Mouse (Mus musculus) A20 (cell line): ENCODE measurements at regions not wholly inside any gene's neighbourhood (a gene's known extent, or its start where the extent isn't known, plus 50 kb on each side); places are given as distances from the start of the nearest gene placed in this dataset.
A peak's percentile ranks its signal among the peaks of the same experiment; 100 is the strongest.
"Not testable (repeated sequence)": the region's sequence is repeated elsewhere in the genome, so short reads cannot be mapped to it uniquely, and the experiment has no call there.

Experiments used
- DNase-seq: peaks from one replicate; pipeline ENCODE4 v3.0.0-alpha.2; 2011; ENCODE audit warnings: low read depth, low spot score

DNA sequence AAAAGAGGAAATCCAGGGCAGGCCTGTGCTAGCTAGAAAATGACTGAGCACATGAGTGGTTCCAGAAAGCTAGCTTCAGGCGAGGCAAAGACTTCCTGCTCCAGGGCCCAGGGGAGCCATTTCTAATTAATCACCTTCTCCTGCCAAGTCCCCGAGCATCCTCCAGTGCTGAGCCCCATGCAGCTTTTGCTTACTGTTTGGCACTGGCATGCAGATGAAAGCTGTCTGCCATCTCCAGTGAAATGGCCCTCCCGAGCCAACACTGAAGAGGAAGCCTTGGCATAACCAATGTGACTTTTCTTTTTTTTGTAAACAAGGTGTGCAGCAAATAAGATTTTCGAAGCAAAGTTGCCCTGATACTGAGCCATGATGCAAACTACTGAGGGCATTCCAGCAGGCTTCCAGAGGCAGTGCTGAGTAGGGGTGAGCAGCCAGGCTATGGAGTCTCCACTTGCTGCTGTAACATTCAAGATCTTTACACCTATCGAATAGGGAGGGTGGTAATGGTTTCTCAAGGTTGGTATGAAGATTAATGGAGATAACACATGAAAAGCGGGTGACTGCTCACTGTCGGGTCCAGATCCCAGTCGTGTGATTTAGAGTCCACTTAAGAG, 125.4 kb upstream of the Immp2l start:
- peak; percentile 30 for DNase-seq

GRCm38 (mm10) chr12:40905650-40906338, 118.1 kb upstream of the Immp2l start:
- no peak for DNase-seq

DNA sequence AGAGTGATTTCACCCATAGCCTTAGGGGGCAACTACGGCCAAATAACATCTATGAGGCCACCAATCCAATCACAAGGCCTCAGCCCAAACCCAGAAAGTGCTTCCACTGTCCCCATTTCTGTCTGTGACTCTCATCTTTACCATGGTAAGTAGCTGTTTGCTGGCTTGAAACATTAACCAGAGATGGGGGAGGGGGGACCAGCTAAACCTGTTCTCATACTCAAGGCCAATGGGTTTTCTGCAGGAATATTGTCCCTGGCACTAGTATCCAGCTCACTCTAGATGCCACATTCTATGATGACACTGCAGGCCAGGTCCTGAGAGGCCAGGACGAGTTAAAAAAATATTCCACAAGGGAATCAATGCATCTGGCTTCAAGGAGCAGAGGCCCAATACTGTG, 117.1 kb upstream of the Immp2l start:
- DNase-seq: no peak

DNA sequence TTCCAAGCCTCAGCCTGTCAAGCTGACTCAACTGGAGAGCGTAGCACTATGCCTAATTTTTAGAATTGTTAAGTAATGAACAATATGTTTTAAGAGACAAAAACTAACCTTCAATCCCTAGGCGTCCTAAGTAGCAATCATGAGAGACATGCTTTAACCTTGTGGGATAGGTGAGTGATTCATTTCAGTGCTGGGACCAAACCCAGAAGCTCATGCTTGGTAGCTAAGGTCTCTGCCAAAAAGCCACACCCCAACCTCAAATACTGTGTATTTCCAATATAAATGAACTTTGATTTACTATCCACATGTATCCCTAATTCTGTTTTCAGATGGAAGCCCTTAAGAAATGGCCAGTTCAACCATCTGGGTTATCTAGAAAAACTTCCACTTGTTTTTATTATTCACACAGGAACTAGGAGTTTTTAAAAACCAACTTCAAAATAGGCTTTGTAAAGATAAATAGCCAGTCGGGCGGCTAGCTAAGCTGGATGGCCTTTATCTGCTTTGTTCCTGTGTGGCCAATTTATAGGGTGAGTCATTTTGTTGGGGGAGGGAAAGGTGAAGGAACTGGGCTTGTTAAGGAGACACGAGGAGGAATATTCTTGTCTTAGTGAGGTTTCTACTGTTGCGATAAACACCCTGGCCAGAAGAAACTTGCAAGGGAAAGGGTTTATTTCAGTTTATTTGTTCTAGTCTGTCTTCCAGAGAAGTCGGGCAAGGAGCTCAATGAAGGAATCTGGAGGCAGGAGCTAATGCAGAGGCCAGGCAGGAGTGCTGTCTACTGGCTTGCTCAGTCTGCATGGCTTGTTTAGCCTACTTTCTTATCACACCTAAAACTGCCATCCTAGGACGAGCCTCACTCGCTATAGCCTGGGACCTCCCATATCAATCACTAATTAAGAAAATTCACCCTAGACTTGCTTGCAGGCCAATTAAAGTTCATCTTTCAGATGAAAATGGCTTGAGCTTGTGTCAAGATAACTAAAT, 114.8 kb upstream of the Immp2l start:
- no peak for DNase-seq

- peak; percentile 4 for DNase-seq
Measured at GRCm38 (mm10) chr12:40917486-40917885, 106.4 kb upstream of the Immp2l start.

DNA sequence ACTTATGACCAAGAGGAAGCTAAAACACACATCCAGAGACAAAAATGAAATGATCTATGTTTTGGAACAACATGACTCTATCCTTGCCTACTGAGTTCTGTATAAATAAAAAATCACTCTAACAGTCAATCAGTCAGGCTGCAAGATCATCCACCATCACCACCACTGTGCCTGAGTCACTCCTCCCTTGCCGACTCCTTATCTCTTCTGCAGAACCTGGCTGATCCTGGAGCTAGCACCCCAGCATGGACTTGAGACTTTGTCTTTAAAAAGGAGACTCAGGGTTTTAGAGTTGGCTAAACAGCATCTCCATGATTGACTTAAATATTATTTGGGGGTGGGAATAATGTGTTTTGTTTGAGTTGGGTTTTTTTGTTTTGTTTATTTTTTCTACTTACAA, 101.9 kb upstream of the Immp2l start:
- DNase-seq: no peak

DNA sequence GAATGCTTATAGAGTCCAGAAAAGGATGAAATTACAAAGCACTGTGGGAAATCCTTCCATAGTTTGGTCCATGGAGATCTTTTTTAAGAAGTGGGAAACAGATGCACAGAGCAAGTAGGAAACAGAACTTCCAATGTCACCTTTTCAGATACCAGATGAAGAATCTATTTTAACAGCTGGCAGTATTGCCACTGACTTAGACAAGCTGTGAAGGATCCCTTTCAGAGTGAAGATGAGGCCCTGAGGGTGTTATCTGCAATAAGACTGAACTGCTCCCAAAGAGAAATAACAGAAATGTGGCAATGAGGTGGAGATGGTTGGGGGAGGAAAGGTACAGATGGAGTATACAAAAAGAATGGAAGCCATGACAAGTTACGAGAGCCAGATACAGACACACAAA, 97.2 kb upstream of the Immp2l start:
- no peak for DNase-seq

DNA sequence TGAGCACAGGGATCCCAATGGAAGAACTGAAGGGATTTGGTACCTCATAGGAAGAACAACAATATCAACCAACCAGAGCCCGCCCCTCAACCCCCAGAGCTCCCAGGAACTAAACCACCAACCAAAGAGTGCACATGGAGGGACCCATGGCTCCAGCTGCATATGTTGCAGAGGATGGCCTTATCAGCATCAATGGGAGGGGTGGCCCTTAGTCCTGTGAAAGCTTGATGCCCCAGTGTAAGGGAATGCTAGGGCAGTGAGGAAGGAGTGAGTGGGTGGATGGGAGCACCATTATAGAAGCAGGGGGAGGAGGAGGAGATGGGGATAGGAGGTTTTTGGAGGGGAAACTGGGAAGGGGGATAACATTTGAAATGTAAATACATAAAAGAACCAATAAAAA, 94.5 kb upstream of the Immp2l start:
- DNase-seq: not testable (repeated sequence)

DNA sequence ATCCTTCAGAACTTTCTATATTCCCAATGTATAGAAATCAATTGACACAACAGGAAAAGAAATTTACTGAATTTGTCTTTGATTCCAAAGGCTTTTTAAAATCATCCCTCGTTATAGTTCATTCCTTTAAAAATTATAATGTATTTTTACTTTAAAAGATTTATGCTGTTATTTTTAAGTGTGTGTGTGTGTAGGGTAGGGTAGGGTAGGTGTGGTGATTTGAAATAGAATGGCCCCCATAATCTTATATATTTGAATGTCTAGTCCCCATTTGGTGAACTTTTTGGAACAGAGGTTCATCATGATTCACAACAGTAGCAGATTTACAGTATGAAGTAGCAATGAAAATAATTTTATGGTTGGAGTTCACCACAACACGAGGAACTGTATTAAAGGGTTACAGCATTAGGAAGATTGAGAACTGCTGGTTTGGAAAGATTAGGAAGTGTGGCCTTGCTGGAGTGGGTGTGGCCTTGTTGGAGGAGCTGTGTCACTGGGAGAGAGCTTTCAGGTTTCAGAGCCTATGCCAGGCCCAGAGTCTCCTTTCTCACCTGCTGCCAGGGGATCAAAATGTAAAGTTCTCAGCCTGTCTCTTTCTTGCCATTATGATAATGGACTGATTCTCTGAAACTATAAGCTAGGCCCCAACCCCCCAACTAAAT, 88.7 kb upstream of the Immp2l start:
- DNase-seq: no peak

- no peak for DNase-seq
Measured at GRCm38 (mm10) chr12:40937037-40937436, 86.9 kb upstream of the Immp2l start.

- no peak for DNase-seq
Measured at GRCm38 (mm10) chr12:40946888-40947287, 77.0 kb upstream of the Immp2l start.

DNA sequence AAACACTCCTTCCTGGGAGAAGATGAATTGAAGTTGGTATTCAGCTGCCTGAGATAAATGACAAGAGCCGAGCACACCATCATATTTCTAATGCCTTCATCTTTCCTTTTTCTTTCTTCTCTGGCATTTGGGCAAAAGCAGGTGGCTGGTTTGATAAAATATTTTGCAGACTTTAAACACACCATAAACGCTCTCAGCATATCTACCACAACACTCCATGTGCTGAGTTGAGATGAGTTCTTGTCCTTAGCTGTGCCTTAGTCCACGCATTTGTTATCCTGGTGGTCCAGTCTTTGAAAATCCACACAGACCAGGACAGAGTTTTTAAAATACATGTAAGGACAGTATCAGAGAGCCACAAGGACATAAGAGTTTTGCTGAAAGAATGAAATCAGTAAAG, 74.3 kb upstream of the Immp2l start:
- no peak for DNase-seq

- no peak for DNase-seq
Measured at GRCm38 (mm10) chr12:40958536-40958935, 65.4 kb upstream of the Immp2l start.

DNA sequence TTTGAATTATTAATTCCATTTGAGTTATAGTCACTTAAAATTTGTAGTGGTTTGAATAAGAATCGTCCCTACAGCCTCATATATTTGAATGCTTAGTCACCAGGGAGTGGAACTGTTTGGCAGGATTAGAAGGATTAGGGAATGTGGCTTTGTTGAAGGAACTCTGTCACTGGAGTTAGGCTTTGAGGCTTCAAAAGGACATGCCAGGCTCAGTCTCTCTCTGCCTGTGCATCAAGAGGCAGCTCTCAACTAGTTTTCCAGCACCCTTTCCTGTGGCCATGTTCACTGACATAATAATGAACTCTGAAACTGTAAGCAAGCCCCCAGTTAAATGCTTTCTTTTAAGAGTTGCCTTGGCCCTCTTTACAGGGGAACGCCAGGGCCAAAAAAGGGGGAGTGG, 58.9 kb upstream of the Immp2l start:
- no peak for DNase-seq

- DNase-seq: no peak
Measured at GRCm38 (mm10) chr12:40966308-40966707, 57.6 kb upstream of the Immp2l start.

GRCm38 (mm10) chr12:40966723-40967122, 57.2 kb upstream of the Immp2l start:
- not testable (repeated sequence) for DNase-seq

- no peak for DNase-seq
Measured at GRCm38 (mm10) chr12:40972844-40973243, 51.0 kb upstream of the Immp2l start.
